Mouse (Mus musculus): Measurements from ENCODE around the gene Spata13. TPM values are rescaled to one million over a fixed set of nuclear protein-coding genes. Genes with fewer than 3 reads are reported as not detected.

The Spata13 gene
- polyA plus RNA-seq, 1 experiment from 2014 or later, result 11.2 TPM

DNA sequence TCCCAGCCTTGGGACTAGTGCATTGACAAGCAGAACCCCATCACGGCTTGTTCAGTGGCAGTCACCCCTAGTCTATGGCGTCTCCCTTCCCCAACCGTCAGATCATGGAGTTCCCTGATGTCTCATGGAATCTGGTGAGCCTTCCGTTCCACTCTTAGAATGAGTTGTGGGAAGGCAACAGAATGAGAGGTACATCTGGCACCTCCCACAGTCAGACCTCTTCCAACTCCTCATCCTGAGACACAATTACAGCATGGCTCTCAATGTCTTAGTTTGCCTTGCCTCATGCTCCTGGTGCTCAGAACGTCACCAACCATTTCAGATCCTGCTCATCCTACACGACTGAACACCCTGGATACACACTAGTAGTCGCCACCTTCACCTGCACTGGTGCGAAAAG lies 142.7 kb downstream of the Spata13 start:
- ATAC-seq (ENCODE audit: low FRiP score, low TSS enrichment), result no peak
- Histone ChIP-seq H3K4me3 (ENCODE audit: low read depth, low read length) (no peak overlapping the region), H3K9ac (ENCODE audit: low read length) (no peak overlapping the region), H3K9me3 (ENCODE audit: control insufficient read depth, low read length) (no peaks in the 10 kb centered on the region), H3K27me3 (ENCODE audit: control insufficient read depth, insufficient read depth, low read length) (no peaks in the 10 kb centered on the region), H3K4me2 (replicated peaks; ENCODE audit: low read depth) (no peak overlapping the region), H3K27ac (replicated peaks) (no peak overlapping the region), H3K4me1 (replicated peaks; ENCODE audit: control insufficient read depth, insufficient read depth) (no peaks in the 10 kb centered on the region), H3K36me3 (ENCODE audit: control insufficient read depth, insufficient read depth, low read length) (no peaks in the 10 kb centered on the region)
- 86% methylated on average over 8 of the region's 8 CpGs for WGBS
- TF ChIP-seq EP300 (optimal IDR thresholded peaks at IDR 0.05) (no peak), CTCF (IDR thresholded peaks at IDR 0.05; ENCODE audit: low read depth) (no peak)
- DNase-seq (ENCODE audit: low spot score), result no peak

DNA sequence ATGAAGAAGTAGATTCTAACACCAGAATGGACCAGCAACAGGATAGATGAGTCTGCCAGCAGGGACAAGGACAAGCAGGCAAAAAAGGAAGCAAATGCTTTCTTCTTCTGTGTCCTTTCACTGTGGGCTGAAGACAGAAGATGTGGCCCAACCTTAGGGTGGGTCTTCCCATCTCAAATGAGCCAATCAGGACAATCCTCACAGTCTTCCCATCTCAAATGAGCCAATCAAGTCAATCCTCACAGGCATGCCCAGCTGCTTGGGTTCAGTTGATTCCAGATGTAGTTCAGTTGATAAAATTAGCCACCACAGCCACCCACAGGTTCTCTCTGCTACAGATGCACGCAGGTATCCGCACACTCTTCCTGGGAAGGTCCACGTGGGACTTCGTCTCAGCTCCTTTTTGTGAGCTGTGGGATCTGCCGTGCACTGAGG lies 143.7 kb downstream of the Spata13 start:
- TF ChIP-seq EP300 (optimal IDR thresholded peaks at IDR 0.05), result no peak
- TF ChIP-seq CTCF (IDR thresholded peaks at IDR 0.05; ENCODE audit: low read depth), result no peak
- Histone ChIP-seq H3K4me1 (replicated peaks; ENCODE audit: control insufficient read depth, insufficient read depth) (no peaks in the 10 kb centered on the region), H3K4me2 (replicated peaks; ENCODE audit: low read depth) (no peak overlapping the region), H3K36me3 (ENCODE audit: control insufficient read depth, insufficient read depth, low read length) (no peaks in the 10 kb centered on the region), H3K4me3 (ENCODE audit: low read depth, low read length) (no peak overlapping the region), H3K27me3 (ENCODE audit: control insufficient read depth, insufficient read depth, low read length) (no peaks in the 10 kb centered on the region), H3K9me3 (ENCODE audit: control insufficient read depth, low read length) (no peaks in the 10 kb centered on the region), H3K27ac (replicated peaks) (no peak overlapping the region), H3K9ac (ENCODE audit: low read length) (no peak overlapping the region)
- DNase-seq (ENCODE audit: low spot score) (no peak), ATAC-seq (ENCODE audit: low FRiP score, low TSS enrichment) (no peak)
- WGBS, result 86% methylated on average over 5 of the region's 5 CpGs

DNA sequence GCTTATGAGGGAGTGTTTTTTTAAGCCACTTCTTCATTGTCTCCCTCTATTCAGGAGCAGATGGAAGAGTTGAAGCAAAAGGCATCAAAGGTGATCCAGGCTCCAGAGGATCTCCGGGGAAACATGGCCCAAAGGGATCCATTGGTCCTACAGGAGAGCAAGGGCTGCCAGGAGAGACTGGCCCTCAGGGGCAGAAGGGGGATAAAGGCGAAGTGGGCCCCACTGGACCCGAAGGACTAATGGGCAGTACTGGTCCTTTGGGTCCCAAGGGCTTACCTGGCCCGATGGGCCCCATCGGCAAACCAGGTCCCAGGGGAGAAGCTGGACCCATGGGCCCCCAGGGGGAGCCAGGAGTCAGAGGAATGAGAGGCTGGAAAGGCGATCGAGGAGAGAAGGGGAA lies 145.4 kb downstream of the Spata13 start:
- WGBS, result 96% methylated on average over 7 of the region's 7 CpGs
- H3K4me1 ChIP-seq (replicated peaks; ENCODE audit: control insufficient read depth, insufficient read depth), result no peaks in the 10 kb centered on the region
- H3K4me2 ChIP-seq (replicated peaks; ENCODE audit: low read depth), result no peak overlapping the region
- no peaks in the 10 kb centered on the region for H3K9me3 ChIP-seq (ENCODE audit: control insufficient read depth, low read length)
- DNase-seq (ENCODE audit: low spot score) (no peak), ATAC-seq (ENCODE audit: low FRiP score, low TSS enrichment) (no peak)
- TF ChIP-seq EP300 (optimal IDR thresholded peaks at IDR 0.05) (no peak), CTCF (IDR thresholded peaks at IDR 0.05; ENCODE audit: low read depth) (no peak)
- H3K4me3 ChIP-seq (ENCODE audit: low read depth, low read length), result no peak overlapping the region
- no peaks in the 10 kb centered on the region for H3K36me3 ChIP-seq (ENCODE audit: control insufficient read depth, insufficient read depth, low read length)
- H3K27me3 ChIP-seq (ENCODE audit: control insufficient read depth, insufficient read depth, low read length), result no peaks in the 10 kb centered on the region
- H3K27ac ChIP-seq (replicated peaks), result no peak overlapping the region
- no peak overlapping the region for H3K9ac ChIP-seq (ENCODE audit: low read length)

DNA sequence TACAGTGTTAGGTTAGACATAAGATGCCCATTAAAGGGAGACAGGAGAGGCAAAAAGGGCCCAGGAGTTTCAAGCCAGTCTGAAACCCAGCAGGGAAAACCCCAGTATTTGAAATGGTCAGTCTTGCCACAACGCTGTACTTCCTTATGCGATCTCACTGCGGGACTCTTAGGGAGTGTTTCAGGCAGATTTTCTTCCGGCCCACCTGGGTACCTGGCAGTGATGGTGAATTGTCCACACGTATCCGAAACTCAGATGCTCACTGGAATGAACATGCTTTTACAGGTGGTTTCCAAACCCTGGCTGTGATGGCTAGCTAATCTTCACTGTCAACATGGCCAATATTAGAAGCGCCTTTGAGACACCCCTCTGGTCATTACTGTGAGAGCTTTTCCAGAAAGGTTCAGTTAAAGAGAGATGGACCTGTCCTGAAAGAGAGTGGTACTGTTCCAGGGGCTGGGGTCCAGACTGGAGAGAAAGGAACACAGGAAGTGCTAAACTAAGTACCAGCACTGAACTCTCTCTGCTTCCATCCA lies 148.4 kb downstream of the Spata13 start:
- H3K9me3 ChIP-seq (ENCODE audit: control insufficient read depth, low read length), result no peaks in the 10 kb centered on the region
- DNase-seq (ENCODE audit: low spot score) (no peak), ATAC-seq (ENCODE audit: low FRiP score, low TSS enrichment) (no peak)
- no peaks in the 10 kb centered on the region for H3K36me3 ChIP-seq (ENCODE audit: control insufficient read depth, insufficient read depth, low read length)
- whole genome bisulfite sequencing, result 43% methylated on average over 7 of the region's 7 CpGs
- no peak overlapping the region for H3K27ac ChIP-seq (replicated peaks)
- H3K27me3 ChIP-seq (ENCODE audit: control insufficient read depth, insufficient read depth, low read length), result no peaks in the 10 kb centered on the region
- no peak for TF ChIP-seq EP300 (optimal IDR thresholded peaks at IDR 0.05)
- no peak for TF ChIP-seq CTCF (IDR thresholded peaks at IDR 0.05; ENCODE audit: low read depth)
- no peak overlapping the region for H3K9ac ChIP-seq (ENCODE audit: low read length)
- no peak overlapping the region for H3K4me2 ChIP-seq (replicated peaks; ENCODE audit: low read depth)
- H3K4me1 ChIP-seq (replicated peaks; ENCODE audit: control insufficient read depth, insufficient read depth), result no peaks in the 10 kb centered on the region
- no peak overlapping the region for H3K4me3 ChIP-seq (ENCODE audit: low read depth, low read length)

DNA sequence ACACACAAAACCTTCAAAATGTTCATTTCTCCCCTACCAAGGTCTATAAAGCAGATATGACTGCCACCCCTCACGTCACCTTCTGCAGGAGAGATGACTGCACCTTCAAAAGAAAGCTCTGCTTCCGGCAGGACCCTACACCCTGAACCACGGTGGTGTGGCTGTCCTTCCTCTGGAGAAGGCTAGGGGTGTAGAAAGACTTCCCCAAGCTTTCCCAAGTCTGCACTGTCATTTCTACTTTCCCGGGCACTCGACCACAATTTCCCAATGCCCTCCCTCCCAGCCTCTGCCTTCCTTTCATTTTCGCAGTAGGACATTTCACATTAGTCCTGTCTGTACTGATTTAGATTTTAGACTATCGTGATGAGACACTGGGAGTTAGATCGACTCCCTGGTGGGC lies 149.4 kb downstream of the Spata13 start:
- DNase-seq (ENCODE audit: low spot score), result no peak

DNA sequence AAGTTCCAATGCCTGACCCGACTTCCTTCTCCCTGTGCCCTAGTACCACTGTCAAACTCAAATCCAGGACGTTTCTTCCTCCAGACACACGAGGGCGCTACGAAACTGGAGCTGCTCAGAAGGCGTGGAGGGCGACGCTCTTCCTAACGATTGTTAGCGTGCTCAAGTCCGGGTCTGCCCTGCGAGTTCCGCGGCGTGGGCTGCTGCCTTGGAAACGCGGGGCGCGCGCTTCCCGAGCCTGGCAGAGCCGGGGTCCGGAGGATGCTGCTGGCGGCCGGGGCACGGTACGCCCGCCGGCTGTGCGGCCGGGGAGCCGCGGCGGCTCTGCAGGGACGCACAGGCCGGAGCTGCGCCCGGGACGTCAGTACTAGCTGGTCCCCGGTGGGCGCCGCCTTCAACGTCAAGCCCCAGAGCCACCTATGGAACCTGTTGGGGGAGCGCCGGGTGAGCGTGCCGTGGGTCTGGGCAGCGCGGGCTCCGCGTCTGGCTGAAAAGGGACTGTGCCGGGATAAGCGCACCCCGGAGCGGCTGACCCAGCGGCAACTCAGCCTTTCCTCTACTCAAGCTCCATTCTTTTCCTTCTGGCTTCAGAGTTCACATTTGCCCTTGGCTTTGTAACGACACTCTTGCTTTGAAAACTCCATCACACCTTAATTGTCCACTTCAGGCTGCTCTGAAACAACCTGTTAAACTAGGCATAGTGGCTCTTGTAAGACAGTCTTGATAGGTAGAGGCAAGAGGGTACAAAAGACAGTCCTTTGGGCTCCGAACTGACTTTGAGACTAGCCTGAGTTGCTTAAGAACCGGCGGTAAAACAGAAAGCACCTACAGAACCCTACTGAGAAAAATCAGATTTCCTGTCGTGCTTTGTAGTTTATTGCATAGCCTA lies 150.9 kb downstream of the Spata13 start, which contains the start of gene Mipep:
TSS of gene Mipep (plus strand) at position 147 of the 889 bp plus-strand sequence.
- peak; percentile 90 for DNase-seq (ENCODE audit: low spot score)
- peak within 1 kb of the TSS; percentile 77 for H3K4me3 ChIP-seq (ENCODE audit: low read depth, low read length)
- WGBS, result under 1% methylated on average over 60 of the region's 61 CpGs
- ATAC-seq (ENCODE audit: low FRiP score, low TSS enrichment), result peak; percentile 87
- peak within 1 kb of the TSS; percentile 77 for H3K4me2 ChIP-seq (replicated peaks; ENCODE audit: low read depth)
- H3K36me3 ChIP-seq (ENCODE audit: control insufficient read depth, insufficient read depth, low read length), result no peaks in the 10 kb centered on the region
- H3K27me3 ChIP-seq (ENCODE audit: control insufficient read depth, insufficient read depth, low read length), result no peaks in the 10 kb centered on the region
- TF ChIP-seq EP300 (optimal IDR thresholded peaks at IDR 0.05) (no peak), CTCF (IDR thresholded peaks at IDR 0.05; ENCODE audit: low read depth) (peak; percentile 95)
- H3K9me3 ChIP-seq (ENCODE audit: control insufficient read depth, low read length), result no peaks in the 10 kb centered on the region
- H3K9ac ChIP-seq (ENCODE audit: low read length), result peak within 1 kb of the TSS; percentile 79
- peak within 1 kb of the TSS; percentile 75 for H3K27ac ChIP-seq (replicated peaks)
- no peaks in the 10 kb centered on the region for H3K4me1 ChIP-seq (replicated peaks; ENCODE audit: control insufficient read depth, insufficient read depth)

More for the DNA sequence above, 149.4 kb downstream of the Spata13 start:
- H3K9me3 ChIP-seq (ENCODE audit: control insufficient read depth, low read length), result no peaks in the 10 kb centered on the region
- no peak overlapping the region for H3K9ac ChIP-seq (ENCODE audit: low read length)
- 35% methylated on average over 8 of the region's 8 CpGs for WGBS
- H3K4me3 ChIP-seq (ENCODE audit: low read depth, low read length), result no peak overlapping the region
- no peaks in the 10 kb centered on the region for H3K27me3 ChIP-seq (ENCODE audit: control insufficient read depth, insufficient read depth, low read length)
- H3K4me1 ChIP-seq (replicated peaks; ENCODE audit: control insufficient read depth, insufficient read depth), result no peaks in the 10 kb centered on the region
- TF ChIP-seq CTCF (IDR thresholded peaks at IDR 0.05; ENCODE audit: low read depth) (no peak), EP300 (optimal IDR thresholded peaks at IDR 0.05) (no peak)
- ATAC-seq (ENCODE audit: low FRiP score, low TSS enrichment), result no peak
- no peak overlapping the region for H3K4me2 ChIP-seq (replicated peaks; ENCODE audit: low read depth)
- H3K27ac ChIP-seq (replicated peaks), result no peak overlapping the region
- H3K36me3 ChIP-seq (ENCODE audit: control insufficient read depth, insufficient read depth, low read length), result no peaks in the 10 kb centered on the region
